Mouse (Mus musculus) heart, postnatal 36 days (tissue): ENCODE data around the gene Atf4. TPM values are rescaled to one million over a fixed set of nuclear protein-coding genes. Genes with fewer than 3 reads are reported as not detected.

Experiments used
- DNase-seq, 2 experiments: peaks; one replicate each; pipeline ENCODE4 v3.0.0; 2021 to 2022
- intact Hi-C: fragments of 180-260 bp; cut with DNase I; formaldehyde crosslinking; loops from one replicate; pipeline ENCODE4 v1.15.1; 2025
- total RNA-seq, 2 experiments: library from RNA; stranded (reverse); gene quantifications; 2 replicates each; pipeline ENCODE4 v1.2.3; 2021

The Atf4 gene
- 10 to 100 TPM; 65.2 to 75.8 TPM for total RNA-seq

GRCm38 (mm10) chr15:80254847-80255645, at the start of gene Atf4:
Gene Atf4 (plus strand): TSS chr15:80255184.
- DNase-seq: peak; percentile 96 to 99
- intact Hi-C loops: loop anchor here (1.0 to 5.0 kb wide), 3 partner anchors 21 to 547 kb away; partner anchors contain the start of gene Mief1

- intact Hi-C loops: no loop called here
- DNase-seq: no peak
Observed at GRCm38 (mm10) chr15:80206057-80206565, 48.9 kb upstream of the Atf4 start.

- intact Hi-C loops: no loop called here
- DNase-seq: no peak
Observed at GRCm38 (mm10) chr15:80208446-80208845, 46.5 kb upstream of the Atf4 start.

- intact Hi-C loops: no loop called here
- no peak for DNase-seq
Observed at GRCm38 (mm10) chr15:80213688-80214087, 41.3 kb upstream of the Atf4 start.

GRCm38 (mm10) chr15:80215716-80216479, 39.1 kb upstream of the Atf4 start:
- intact Hi-C loops: loop anchor here (5.0 kb wide), 1 partner anchor 486 kb away; no protein-coding TSS in a partner anchor
- peak; percentile 15 to 31 for DNase-seq

GRCm38 (mm10) chr15:80216480-80216820, 38.5 kb upstream of the Atf4 start:
- intact Hi-C loops: loop anchor here (5.0 kb wide), 1 partner anchor 486 kb away; no protein-coding TSS in a partner anchor
- DNase-seq: no peak

GRCm38 (mm10) chr15:80217476-80217875, 37.5 kb upstream of the Atf4 start:
- intact Hi-C loops: loop anchor here (5.0 kb wide), 1 partner anchor 485 kb away; no protein-coding TSS in a partner anchor
- DNase-seq: no peak

GRCm38 (mm10) chr15:80219211-80219610, 35.8 kb upstream of the Atf4 start:
- no peak for DNase-seq

GRCm38 (mm10) chr15:80219705-80220657, 35.0 kb upstream of the Atf4 start:
- no peak for DNase-seq
- intact Hi-C loops: loop anchor here (5.0 to 10.0 kb wide), 2 partner anchors 275 to 482 kb away; no protein-coding TSS in a partner anchor

More at GRCm38 (mm10) chr15:80219211-80219610, 35.8 kb upstream of the Atf4 start:
- intact Hi-C loops: loop anchor here (5.0 kb wide), 1 partner anchor 483 kb away; no protein-coding TSS in a partner anchor

- intact Hi-C loops: loop anchor here (10.0 kb wide), 1 partner anchor 276 kb away; no protein-coding TSS in a partner anchor
- no peak for DNase-seq
Observed at GRCm38 (mm10) chr15:80221031-80221430, 34.0 kb upstream of the Atf4 start.

- DNase-seq: no peak
- intact Hi-C loops: loop anchor here (10.0 kb wide), 1 partner anchor 279 kb away; no protein-coding TSS in a partner anchor
Observed at GRCm38 (mm10) chr15:80223751-80224150, 31.2 kb upstream of the Atf4 start.

GRCm38 (mm10) chr15:80225208-80225607, 29.8 kb upstream of the Atf4 start:
- peak; percentile 69 to 80 for DNase-seq
- intact Hi-C loops: loop anchor here (5.0 to 10.0 kb wide), 3 partner anchors 37 to 280 kb away; partner anchors contain the start of genes Rpl3, Rps19bp1 and Syngr1

- peak; percentile 51 to 67 for DNase-seq
- intact Hi-C loops: loop anchor here (5.0 to 10.0 kb wide), 3 partner anchors 37 to 281 kb away; partner anchors contain the start of genes Rpl3, Rps19bp1 and Syngr1
Observed at GRCm38 (mm10) chr15:80225796-80226195, 29.2 kb upstream of the Atf4 start.

- no peak for DNase-seq
- intact Hi-C loops: loop anchor here (5.0 to 10.0 kb wide), 3 partner anchors 34 to 283 kb away; partner anchors contain the start of genes Rpl3, Rps19bp1 and Syngr1
Observed at GRCm38 (mm10) chr15:80228071-80228800, 26.7 kb upstream of the Atf4 start.

GRCm38 (mm10) chr15:80232331-80232730, 22.7 kb upstream of the Atf4 start:
- DNase-seq: no peak
- intact Hi-C loops: no loop called here

GRCm38 (mm10) chr15:80233053-80233452, 21.9 kb upstream of the Atf4 start:
- DNase-seq: no peak
- intact Hi-C loops: no loop called here

- peak; percentile 98 for DNase-seq
- intact Hi-C loops: loop anchor here (1.0 kb wide), 1 partner anchor 21 kb away; the partner anchor contains the start of gene Atf4
Observed at GRCm38 (mm10) chr15:80233733-80234509, 21.1 kb upstream of the Atf4 start, which contains the start of gene Mief1. Gene Mief1 (plus strand): TSS chr15:80234018.

- intact Hi-C loops: no loop called here
- no peak for DNase-seq
Observed at GRCm38 (mm10) chr15:80235535-80235934, 19.4 kb upstream of the Atf4 start, which contains the start of gene AC140267.1. Gene AC140267.1 (plus strand): TSS chr15:80235835.
